Mouse (Mus musculus) G1E-ER4 (cell line): ENCODE results near the gene Mfsd11. TPM values are rescaled to one million over a fixed set of nuclear protein-coding genes. Genes with fewer than 3 reads are reported as not detected.

Source experiments
- GATA1 ChIP-seq: IDR thresholded peaks from one replicate; pipeline ENCODE4 v1.8.0; 2012; ENCODE audit warnings: low read length, inconsistent platforms
- polyA plus RNA-seq: library from polyadenylated mRNA; stranded (reverse); fragments of >175 nt; gene quantifications from 2 replicates; pipeline ENCODE4 v1.2.3, GENCODE M21; 2012

The Mfsd11 gene
- polyA plus RNA-seq, 1 experiment: 7.1 TPM

GRCm38 (mm10) chr11:116852891-116853511 lies 761 bp downstream of the Mfsd11 start, which contains the start of gene Srsf2:
Gene Srsf2, minus strand, starts transcription at chr11:116853094.
- no peak for TF ChIP-seq GATA1

GRCm38 (mm10) chr11:116853512-116853928 lies 1.3 kb downstream of the Mfsd11 start:
- TF ChIP-seq GATA1: no peak

GRCm38 (mm10) chr11:116854279-116854678 lies 2.0 kb downstream of the Mfsd11 start:
- TF ChIP-seq GATA1: no peak

DNA sequence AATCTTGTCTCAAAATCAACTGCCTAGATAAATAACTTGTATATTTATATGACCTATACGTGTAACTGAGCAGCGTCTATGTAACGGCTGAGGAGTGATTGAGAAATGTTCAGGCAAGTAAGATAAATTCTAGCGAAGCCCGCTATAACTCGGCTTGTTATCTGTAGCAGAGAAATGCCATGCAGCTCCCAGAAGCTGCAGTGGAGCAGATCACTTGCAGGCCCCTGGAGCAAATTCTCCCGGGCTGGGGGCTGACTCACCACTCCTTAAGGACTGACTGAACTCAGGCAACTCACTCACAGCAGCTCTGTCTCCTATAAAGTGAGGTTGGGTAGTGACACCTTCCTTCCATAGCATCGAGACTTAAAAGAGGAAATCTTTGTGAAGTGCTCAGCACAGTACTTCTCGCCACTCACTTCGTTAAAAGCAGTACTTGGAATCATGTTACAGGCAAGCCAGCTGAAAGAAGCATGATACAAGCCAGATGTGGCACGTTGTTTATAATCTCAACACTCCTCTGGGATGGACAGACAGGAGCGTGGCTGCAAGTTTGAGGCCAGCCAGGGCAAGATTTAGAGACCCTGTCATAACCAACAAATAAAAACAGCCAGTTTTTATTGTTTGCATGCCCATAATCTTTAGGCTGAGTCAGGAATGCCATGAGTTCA lies 5.1 kb downstream of the Mfsd11 start:
- TF ChIP-seq GATA1: no peak

DNA sequence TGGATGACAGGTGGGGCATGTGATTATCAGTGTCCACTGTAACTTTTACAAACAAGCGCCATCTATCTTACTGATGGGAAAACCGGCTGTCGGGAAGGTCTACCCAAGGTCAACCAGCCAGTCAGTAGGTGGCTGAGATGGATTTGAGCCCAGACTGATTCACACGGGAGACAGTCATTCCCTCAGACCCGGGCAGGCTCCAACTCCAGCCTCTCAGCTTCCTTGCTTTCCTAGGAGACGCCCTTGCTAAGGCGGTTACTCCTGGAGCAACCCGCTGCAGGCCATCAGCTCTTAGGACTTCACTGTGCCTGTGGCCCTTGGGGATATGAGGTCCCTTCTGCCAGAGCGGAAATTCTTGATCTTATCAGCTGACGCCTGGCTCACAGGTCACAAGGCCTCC lies 12.2 kb downstream of the Mfsd11 start:
- TF ChIP-seq GATA1: no peak

- TF ChIP-seq GATA1: no peak
Measured at GRCm38 (mm10) chr11:116865945-116866585, 13.8 kb downstream of the Mfsd11 start.

- no peak for TF ChIP-seq GATA1
Measured at GRCm38 (mm10) chr11:116868129-116868528, 15.9 kb downstream of the Mfsd11 start.

DNA sequence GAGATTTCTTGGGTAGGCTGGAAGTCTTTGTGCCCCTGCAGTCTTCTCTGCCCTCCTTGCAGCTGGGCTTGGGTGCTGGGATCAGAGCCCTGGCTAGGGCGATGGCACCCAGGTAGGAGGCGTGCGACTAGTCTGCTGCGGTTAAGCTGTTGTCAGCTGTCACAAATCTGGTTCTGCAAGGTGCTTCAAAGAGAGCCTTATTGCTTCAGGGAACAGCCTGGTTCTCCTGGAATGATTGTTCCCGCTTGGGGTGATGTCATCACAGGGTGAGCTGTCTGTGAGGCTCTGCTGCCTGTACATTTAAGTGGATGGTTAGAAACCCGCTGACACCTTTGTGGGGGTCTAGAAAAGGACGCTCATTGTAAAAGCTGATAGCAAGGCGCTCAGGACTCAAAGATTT lies 17.0 kb downstream of the Mfsd11 start:
- TF ChIP-seq GATA1: no peak

GRCm38 (mm10) chr11:116869641-116870040 lies 17.4 kb downstream of the Mfsd11 start:
- no peak for TF ChIP-seq GATA1

DNA sequence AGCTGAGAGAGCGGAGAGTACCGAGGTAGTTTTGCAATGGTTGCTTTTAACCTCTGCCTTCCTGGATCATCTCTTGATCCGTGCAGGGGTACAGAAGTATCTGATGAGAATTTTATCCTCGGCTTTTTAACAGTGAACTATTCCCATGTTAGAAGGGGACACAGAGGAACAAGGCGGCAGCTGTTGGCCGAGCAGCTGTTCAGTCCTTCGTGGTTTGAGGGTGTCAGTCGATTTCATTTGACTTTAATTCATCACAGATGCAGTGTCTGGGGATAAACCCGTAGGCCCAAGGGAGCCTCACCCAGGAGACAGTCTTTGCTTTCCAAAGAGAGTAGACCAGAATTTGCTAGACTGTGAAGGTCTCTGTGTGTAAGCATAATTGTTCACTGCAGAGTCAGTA lies 19.3 kb downstream of the Mfsd11 start:
- no peak for TF ChIP-seq GATA1

GRCm38 (mm10) chr11:116873987-116874386 lies 21.7 kb downstream of the Mfsd11 start:
- no peak for TF ChIP-seq GATA1

DNA sequence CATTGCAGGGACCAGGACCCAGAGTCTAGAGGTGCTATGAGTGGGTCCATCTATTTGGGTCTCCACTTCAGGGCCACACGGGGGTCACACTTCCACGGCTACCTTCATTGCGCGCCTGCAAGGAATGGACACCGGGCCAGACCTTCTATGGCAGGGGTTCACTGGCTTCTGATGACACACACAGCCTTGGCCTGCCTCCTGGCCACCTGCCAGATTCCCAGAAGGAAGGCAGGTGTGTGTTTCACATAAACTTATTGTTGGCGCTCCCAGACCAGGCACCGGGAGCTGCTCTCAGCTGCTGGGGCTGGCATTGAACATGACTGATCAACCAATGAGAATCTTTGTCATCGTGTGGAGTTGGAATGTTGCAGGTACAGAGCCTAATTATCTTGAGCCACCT lies 26.2 kb downstream of the Mfsd11 start:
- no peak for TF ChIP-seq GATA1

DNA sequence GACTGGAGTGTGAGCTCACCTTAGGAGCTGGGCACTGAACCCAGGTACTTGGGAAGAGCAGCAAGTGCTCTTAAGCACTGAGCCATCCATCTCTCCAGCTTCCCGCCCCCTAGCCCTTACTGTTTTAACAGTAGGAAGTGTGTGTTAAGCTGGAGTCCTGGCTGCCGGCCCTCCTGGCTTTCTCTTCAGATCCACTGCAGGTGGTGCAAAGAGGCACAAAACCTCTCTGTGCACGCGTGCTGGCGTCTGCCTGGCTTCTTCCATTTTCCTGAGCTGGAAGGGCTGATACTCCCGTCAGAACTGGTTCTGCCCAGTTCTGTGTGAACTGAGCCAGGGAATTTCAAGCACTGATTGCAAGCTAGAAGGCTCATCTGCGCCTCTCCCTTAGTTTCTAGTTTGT lies 28.6 kb downstream of the Mfsd11 start:
- no peak for TF ChIP-seq GATA1

- no peak for TF ChIP-seq GATA1
Measured at GRCm38 (mm10) chr11:116881440-116881839, 29.2 kb downstream of the Mfsd11 start.

DNA sequence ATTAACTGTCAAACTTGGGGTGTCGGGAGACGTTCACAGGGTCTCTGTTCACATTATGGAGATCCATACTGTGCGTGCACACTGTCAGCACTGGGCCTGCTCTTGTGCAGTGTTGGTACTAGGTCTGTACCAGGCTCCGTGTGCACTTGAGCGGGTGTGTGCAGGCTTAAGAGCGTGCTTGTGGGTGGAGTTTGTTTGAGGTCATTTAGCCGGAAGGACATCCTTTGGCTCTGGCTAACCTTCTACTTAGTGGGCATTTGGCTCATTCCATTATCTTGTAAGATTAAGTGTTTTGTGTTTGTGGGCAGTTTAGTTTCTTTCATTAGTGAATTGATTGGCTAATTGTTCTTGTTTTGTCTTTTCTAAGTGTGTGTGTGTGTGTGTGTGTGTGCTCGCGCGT lies 30.2 kb downstream of the Mfsd11 start:
- no peak for TF ChIP-seq GATA1

GRCm38 (mm10) chr11:116884061-116884460 lies 31.8 kb downstream of the Mfsd11 start:
- no peak for TF ChIP-seq GATA1
